Mouse (Mus musculus): Measurements from ENCODE around the gene Isca2. TPM values are rescaled to one million over a fixed set of nuclear protein-coding genes. Genes with fewer than 3 reads are reported as not detected.

Gene Isca2
- total RNA-seq, 2 experiments from 2014 or later = 52.5 to 58.6 TPM

DNA sequence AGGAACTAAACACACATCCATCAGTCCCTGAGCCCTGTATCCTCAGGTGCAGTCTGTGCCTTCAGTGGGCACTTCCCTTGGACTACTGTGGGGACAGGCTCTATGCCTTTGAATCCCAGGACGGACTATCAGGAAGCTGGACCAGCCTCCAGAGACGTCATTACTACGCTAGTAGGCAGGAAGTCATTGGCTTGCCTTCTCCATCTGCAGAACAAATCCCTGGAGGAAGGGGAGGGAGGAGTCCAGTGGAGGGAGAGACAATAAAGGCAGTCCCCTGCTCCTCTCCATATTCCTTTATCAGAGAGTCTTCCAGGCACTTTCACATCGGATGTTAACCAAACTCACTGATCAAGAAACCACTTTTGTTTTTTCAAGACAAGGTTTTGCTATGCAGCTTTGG lies 38.5 kb downstream of the Isca2 start:
- no peak for DNase-seq (ENCODE audit: low spot score in 2 of 2)
- intact Hi-C loops (cut with DNase I) = no loop called here

DNA sequence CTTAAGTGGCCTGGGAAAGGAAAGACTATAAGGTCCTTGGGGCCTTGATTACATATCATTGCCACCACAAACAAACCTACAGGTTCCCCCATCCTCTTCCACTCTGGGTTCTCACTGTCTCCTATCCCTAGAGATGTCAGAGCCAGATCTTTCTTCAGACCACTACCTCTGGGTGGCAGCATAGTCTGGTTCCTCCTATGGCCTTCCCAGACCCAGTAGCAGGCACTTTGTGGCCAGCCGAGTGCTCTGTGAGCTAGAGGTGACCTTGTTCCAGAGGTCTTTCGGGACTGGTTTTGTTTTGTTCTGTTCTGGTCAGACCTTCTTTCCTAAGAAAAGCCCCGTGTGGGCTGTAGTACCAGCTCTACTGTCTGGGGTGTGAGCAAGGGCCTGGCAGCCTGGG lies 39.0 kb downstream of the Isca2 start:
- DNase-seq (ENCODE audit: low spot score in 2 of 2) = no peak
- intact Hi-C loops (cut with DNase I) = no loop called here

DNA sequence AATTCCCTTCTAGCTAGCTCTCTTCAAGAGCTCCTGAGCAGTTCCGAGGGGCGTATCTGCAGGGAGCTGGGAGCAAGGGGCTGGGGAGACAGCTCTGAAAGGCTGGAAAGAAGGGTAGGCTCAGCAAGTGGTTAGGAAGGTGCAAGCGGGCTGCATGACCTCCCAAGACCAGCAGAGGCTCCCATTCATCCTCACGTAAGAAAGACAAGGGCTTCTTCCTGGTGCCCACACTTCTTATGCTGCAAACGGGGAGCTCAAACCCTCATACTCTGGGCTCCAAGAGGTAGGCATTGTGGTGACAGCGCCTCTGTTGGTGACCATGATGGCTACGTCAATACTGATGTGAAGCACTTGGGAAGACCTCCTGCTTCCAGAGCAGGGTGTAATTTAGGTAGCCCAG lies 40.7 kb downstream of the Isca2 start:
- intact Hi-C loops (cut with DNase I) = no loop called here

DNA sequence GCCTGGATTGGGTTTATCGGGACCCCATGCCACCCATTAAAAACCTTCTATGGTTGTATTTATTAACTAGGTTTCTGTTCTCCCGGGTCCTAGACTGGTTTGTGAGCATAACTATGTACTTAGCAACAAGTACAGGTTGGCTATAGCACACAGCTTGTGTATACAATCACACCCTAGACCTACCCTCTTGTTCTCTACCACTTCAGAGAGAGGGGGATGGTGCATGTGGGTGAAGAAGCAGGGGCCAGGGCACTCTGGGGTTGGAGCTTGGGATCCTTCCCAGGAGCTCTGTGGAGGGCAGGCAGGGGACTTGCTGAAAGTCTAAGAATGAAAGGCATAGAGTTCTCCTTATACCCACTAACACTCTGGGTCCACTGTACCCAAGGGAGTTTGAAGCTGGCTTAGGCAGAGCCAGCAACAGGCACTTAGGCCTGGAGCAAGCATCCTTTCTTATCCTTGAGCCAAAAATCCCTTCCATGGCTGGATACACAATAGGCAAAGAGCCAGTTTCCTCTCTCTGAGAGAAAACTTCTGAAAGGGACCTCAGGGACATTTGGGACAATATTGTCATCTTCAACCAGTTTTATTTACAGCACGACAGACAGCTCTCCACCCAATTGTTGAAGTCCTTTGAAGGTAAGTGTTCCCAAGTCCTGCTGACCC lies 41.7 kb downstream of the Isca2 start:
- intact Hi-C loops (cut with DNase I) = no loop called here

More for the DNA sequence above, 40.7 kb downstream of the Isca2 start:
- DNase-seq (ENCODE audit: low spot score in 2 of 2) = no peak

DNA sequence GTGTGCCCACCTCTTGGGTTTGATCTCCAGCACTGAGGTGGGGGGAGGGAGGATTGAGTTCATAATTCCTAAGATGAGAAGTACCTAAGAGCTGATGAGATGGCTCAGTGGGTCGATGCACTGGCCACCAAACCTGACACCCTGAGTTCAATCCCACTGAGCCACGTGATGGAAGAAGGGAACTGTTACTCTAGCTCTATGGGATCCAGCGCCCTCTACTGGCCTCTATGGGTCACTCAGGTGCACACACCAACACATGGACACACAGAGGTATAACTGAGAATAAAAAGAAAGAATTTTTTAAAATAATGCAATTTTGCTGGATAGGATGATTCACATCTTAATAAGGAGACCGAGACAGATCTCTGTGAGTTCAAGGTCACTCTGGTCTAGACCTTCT lies 45.4 kb downstream of the Isca2 start:
- intact Hi-C loops (cut with DNase I) = no loop called here

More for the DNA sequence above, 41.7 kb downstream of the Isca2 start:
- no peak for DNase-seq (ENCODE audit: low spot score in 2 of 2)

DNA sequence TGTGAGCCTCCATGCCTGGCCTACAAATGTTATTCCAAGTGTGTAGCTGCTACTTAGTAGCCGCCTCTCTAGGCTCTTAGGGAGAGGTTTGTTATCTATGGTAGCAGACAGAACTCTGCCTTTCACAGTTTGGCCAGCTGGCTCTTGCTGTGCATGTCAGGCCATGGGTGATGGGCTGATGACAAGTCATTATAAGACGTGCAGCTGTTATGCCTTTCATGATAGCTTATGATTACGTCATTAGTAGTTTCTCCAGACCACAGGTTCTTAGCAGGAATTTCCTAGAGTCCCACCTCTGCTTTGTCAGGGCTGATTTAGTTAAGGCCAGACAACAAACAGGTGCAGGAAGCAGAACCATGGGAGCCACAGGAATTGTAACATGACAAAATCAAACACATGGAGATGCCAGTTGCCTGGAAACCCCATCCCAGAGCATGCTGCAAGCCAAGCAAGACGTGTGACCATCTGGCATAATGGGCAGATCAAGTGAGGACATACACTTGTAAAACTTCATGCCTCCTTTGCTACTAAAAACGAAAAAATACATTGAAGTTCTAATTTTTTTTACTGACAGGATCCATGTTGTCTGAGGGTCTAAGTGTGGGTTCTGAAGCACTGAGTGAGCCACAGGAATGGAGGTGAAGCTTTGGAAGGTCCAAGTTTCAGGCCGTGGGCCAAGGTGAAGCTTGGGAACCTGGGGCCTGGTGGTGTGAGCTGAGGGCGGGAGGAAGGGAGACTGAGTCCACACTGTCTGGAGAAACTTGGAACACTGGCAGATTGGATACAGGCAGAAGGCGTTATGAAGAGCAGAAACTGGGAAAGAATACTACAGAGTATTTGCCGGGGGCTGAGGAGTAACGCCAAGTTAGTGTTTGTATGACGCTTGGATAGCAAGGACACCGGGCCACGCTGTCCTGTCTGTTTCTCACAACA lies 46.5 kb downstream of the Isca2 start:
- intact Hi-C loops (cut with DNase I) = no loop called here
- DNase-seq (ENCODE audit: low spot score in 2 of 2) = no peak

More for the DNA sequence above, 45.4 kb downstream of the Isca2 start:
- no peak for DNase-seq (ENCODE audit: low spot score in 2 of 2)

DNA sequence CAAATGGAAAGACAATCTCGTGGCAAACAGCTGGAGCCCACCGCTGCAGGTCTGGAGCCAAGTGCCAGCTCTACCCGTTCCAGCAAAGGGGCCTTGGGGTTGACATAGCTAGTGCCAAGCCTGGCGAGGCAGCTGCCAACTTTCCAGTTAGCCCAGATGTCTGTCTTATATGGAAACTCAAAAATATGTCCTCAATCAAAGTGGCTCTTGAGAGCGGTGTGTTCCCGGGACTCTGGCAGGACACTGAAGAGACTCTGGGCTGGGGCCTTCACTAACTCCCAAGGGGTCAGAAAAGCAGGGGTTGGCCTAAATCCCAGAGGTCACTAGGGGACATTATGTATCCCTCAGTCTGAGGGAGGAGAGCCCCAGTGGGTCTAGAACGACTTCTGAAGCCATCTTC lies 50.5 kb downstream of the Isca2 start:
- intact Hi-C loops (cut with DNase I) = no loop called here
- no peak for DNase-seq (ENCODE audit: low spot score in 2 of 2)

DNA sequence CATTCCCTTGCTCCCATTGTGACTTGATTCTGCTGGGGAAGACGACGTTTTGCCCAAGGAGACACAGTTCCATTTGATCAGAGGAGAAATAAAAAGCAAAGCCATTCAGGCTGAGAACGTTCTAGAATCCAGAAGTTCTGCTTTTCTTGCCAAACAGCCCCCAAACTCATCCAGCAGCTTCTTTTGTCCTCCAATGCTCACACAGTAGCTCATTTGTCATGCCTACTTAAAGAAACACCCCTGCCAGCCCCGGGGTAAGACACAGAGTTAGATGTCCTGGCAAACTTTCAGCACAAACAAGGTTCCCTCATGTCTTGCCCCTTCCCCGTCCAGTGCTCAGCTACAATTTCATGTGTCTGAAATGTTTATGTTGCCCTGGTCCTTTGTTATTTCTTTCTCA lies 51.2 kb downstream of the Isca2 start:
- no peak for DNase-seq (ENCODE audit: low spot score in 2 of 2)
- intact Hi-C loops (cut with DNase I) = no loop called here

Other genes with a start within 250 kb of the Isca2 start
- under 1 TPM; 0.16 to 0.22 TPM for gene Vsx2, start 203.5 kb upstream of the Isca2 start, total RNA-seq (2021)
- gene Abcd4, start 155.8 kb upstream of the Isca2 start, total RNA-seq (2021) = 10 to 100 TPM; 10.5 to 13.1 TPM
- gene Vrtn, start 132.2 kb upstream of the Isca2 start, total RNA-seq (2021) = under 1 TPM in 1 of 2 experiments, not detected in 1; 0.47 TPM
- 10 to 100 TPM; 23.0 to 27.6 TPM for gene Syndig1l, start 74.4 kb upstream of the Isca2 start, total RNA-seq (2021)
- 10 to 100 TPM; 28.4 to 28.8 TPM for gene Npc2, start 99 bp upstream of the Isca2 start, total RNA-seq (2021)
- gene Ltbp2, start 103.3 kb downstream of the Isca2 start, total RNA-seq (2021) = under 1 TPM; 0.41 to 0.52 TPM
- 10 to 100 TPM; 30.1 to 34.3 TPM for gene Fcf1, start 197.6 kb downstream of the Isca2 start, total RNA-seq (2021)
- 100 to 1,000 TPM in 1 of 2 experiments, 10 to 100 TPM in 1; 96.2 to 112 TPM for gene Arel1, start 197.6 kb downstream of the Isca2 start, total RNA-seq (2021)
- 100 to 1,000 TPM in 1 of 2 experiments, 10 to 100 TPM in 1; 94.2 to 141 TPM for gene Ylpm1, start 223.1 kb downstream of the Isca2 start, total RNA-seq (2021)